ENCODE assay signal across 9 mouse cellular contexts in genomic region chr14:105501792-105502632, GRCm38 (mm10).
DNase-seq lines count a peak whose midpoint lies in the region; ATAC-seq and TF ChIP-seq lines count a peak whose summit lies in the region.
"Had no signal": no experiment of that assay in that cellular context is flagged by ENCODE, and none has a peak within 500 bp of the region (broad histone marks: within the 10 kb centered on the region; RNA-seq: fewer than 3 reads in every experiment).

No protein-coding gene starts in this region.

- no peak for TF ChIP-seq CTCF in thymus, adult 2 months (IDR thresholded peaks at IDR 0.05; ENCODE audit: borderline replicate concordance, control insufficient read depth, extremely low read depth, insufficient read depth, low read length, poor library complexity)

- H3K4me1 ChIP-seq in heart, embryonic 16.5 days (ENCODE audit: control insufficient read depth, insufficient read depth, low read length) = peaks cover 14% of the 10 kb centered on the region
- peaks cover 12% of the 10 kb centered on the region; the same call in 1 of the 2 replicates for H3K4me1 ChIP-seq in intestine, embryonic 15.5 days (replicated peaks)
- peaks cover 30% of the 10 kb centered on the region for H3K4me1 ChIP-seq in midbrain, embryonic 11.5 days (ENCODE audit: control insufficient read depth, insufficient read depth, low read length)
- peaks cover 19% of the 10 kb centered on the region for H3K4me1 ChIP-seq in thymus, adult 2 months (replicated peaks; ENCODE audit: control insufficient read depth, insufficient read depth, low read length)
- H3K4me1 ChIP-seq: liver, embryonic 15.5 days had no signal

- no peaks in the 10 kb centered on the region for H3K36me3 ChIP-seq in heart, embryonic 16.5 days (ENCODE audit: control insufficient read depth, insufficient read depth)
- H3K36me3 ChIP-seq in intestine, embryonic 15.5 days = no peaks in the 10 kb centered on the region
- no peaks in the 10 kb centered on the region for H3K36me3 ChIP-seq in midbrain, embryonic 11.5 days (ENCODE audit: control insufficient read depth, insufficient read depth, low read length)
- no peaks in the 10 kb centered on the region for H3K36me3 ChIP-seq in thymus, adult 2 months (ENCODE audit: control insufficient read depth, insufficient read depth, low read length)
- H3K36me3 ChIP-seq: liver, embryonic 15.5 days had no signal

- WGBS in heart, embryonic 16.5 days = 28% methylated on average over 21 of the region's 21 CpGs
- 7% methylated on average over 21 of the region's 21 CpGs for WGBS in intestine, embryonic 15.5 days
- 2% methylated on average over 21 of the region's 21 CpGs for WGBS in midbrain, embryonic 11.5 days
- 84% methylated on average over 21 of the region's 21 CpGs for WGBS in thymus, adult 2 months

- H3K27ac ChIP-seq in heart, embryonic 16.5 days (ENCODE audit: low read length) = no peak overlapping the region
- no peak overlapping the region for H3K27ac ChIP-seq in intestine, embryonic 15.5 days
- peak overlapping the region; percentile 17 for H3K27ac ChIP-seq in midbrain, embryonic 11.5 days (ENCODE audit: low read depth, low read length)
- H3K27ac ChIP-seq in thymus, adult 2 months (ENCODE audit: control insufficient read depth, insufficient read depth, low read length) = no peak overlapping the region
- H3K27ac ChIP-seq: liver, embryonic 15.5 days had no signal

- intact Hi-C loops in heart, postnatal 14 days (cut with DNase I) = loop anchor here (5.0 kb wide), 1 partner anchor 230 kb away; no protein-coding TSS in a partner anchor

- H3K27me3 ChIP-seq in heart, embryonic 16.5 days (ENCODE audit: control insufficient read depth, insufficient read depth, low read length) = no peaks in the 10 kb centered on the region
- no peaks in the 10 kb centered on the region; the same call in 1 of the 2 replicates for H3K27me3 ChIP-seq in intestine, embryonic 15.5 days (replicated peaks)
- H3K27me3 ChIP-seq in midbrain, embryonic 11.5 days (ENCODE audit: control insufficient read depth, insufficient read depth, low read length) = peaks cover 19% of the 10 kb centered on the region
- no peaks in the 10 kb centered on the region for H3K27me3 ChIP-seq in thymus, adult 2 months (ENCODE audit: control insufficient read depth, insufficient read depth, low read length)

- peak overlapping the region; percentile 2; the same call in 1 of the 2 replicates for H3K4me3 ChIP-seq in heart, embryonic 16.5 days (ENCODE audit: low read length)
- no peak overlapping the region; the same call in 1 of the 2 replicates for H3K4me3 ChIP-seq in intestine, embryonic 15.5 days (replicated peaks)
- H3K4me3 ChIP-seq in midbrain, embryonic 11.5 days (ENCODE audit: low read depth, low read length) = 0 out of 2 replicates have a peak overlapping the region, but pooled peaks have one; percentile 6
- H3K4me3 ChIP-seq in thymus, adult 2 months (ENCODE audit: control insufficient read depth, insufficient read depth, low read length) = no peak overlapping the region
- H3K4me3 ChIP-seq: liver, embryonic 15.5 days had no signal

- H3K4me2 ChIP-seq in heart, embryonic 16.5 days (ENCODE audit: low read depth, low read length) = peak overlapping the region; percentile 48
- peak overlapping the region; percentile 49 for H3K4me2 ChIP-seq in intestine, embryonic 15.5 days (replicated peaks)
- peak overlapping the region; percentile 42 for H3K4me2 ChIP-seq in midbrain, embryonic 11.5 days
- H3K4me2 ChIP-seq: liver, embryonic 15.5 days had no signal

- H3K9ac ChIP-seq in heart, embryonic 16.5 days (ENCODE audit: low read length) = no peak overlapping the region
- H3K9ac ChIP-seq in intestine, embryonic 15.5 days = no peak overlapping the region
- peak overlapping the region; percentile 17; the same call in 1 of the 2 replicates for H3K9ac ChIP-seq in midbrain, embryonic 11.5 days (ENCODE audit: low read length)
- H3K9ac ChIP-seq: liver, embryonic 15.5 days had no signal

- no peak for TF ChIP-seq POLR2A in thymus, adult 2 months (IDR thresholded peaks at IDR 0.05; ENCODE audit: control insufficient read depth, extremely low read depth, insufficient read depth, low read length, poor library complexity)

- no peak for ATAC-seq in heart, embryonic 16.5 days (replicated peaks; ENCODE audit: extremely low read depth, insufficient read depth, low FRiP score)
- ATAC-seq in intestine, embryonic 15.5 days = peak; percentile 71
- peak; percentile 65 for ATAC-seq in midbrain, embryonic 11.5 days (ENCODE audit: low FRiP score)

- no peaks in the 10 kb centered on the region for H3K9me3 ChIP-seq in heart, embryonic 16.5 days (replicated peaks; ENCODE audit: control insufficient read depth, low read length)
- no peaks in the 10 kb centered on the region for H3K9me3 ChIP-seq in intestine, embryonic 15.5 days
- H3K9me3 ChIP-seq in midbrain, embryonic 11.5 days (ENCODE audit: control insufficient read depth, low read length) = no peaks in the 10 kb centered on the region
- H3K9me3 ChIP-seq: liver, embryonic 15.5 days had no signal

- DNase-seq in heart, postnatal 14 days = no peak
- peak; percentile 81 for DNase-seq in embryo, embryonic 10 days (ENCODE audit: low spot score)
- DNase-seq in midbrain, embryonic 11.5 days (ENCODE audit: low spot score, missing footprints) = peak; percentile 95
- DNase-seq in left cerebral cortex, adult 8-10 months (ENCODE audit: low spot score in 2 of 2) = no peak
- no peak for DNase-seq in gastrocnemius, postnatal 25 days
- DNase-seq in thymus, adult 2 months = no peak

Comparison
In these comparisons a context has a peak if more than half of its experiments do, and no peak if none do; other contexts are left out.
1. H3K4me3 ChIP-seq: peak in heart, embryonic 16.5 days (single experiment) and midbrain, embryonic 11.5 days (single experiment); none in intestine, embryonic 15.5 days (single experiment) and thymus, adult 2 months (single experiment).
2. DNase-seq: peak in embryo, embryonic 10 days (single experiment) and midbrain, embryonic 11.5 days (single experiment); none in heart, postnatal 14 days (0 of 2), left cerebral cortex, adult 8-10 months (0 of 2), gastrocnemius, postnatal 25 days (single experiment) and thymus, adult 2 months (single experiment).
3. Peak in every context shown above with its lines, with median percentiles within 50 percentile points of each other: H3K4me2 ChIP-seq.